Mouse (Mus musculus) midbrain, embryonic 14.5 days (tissue): ENCODE results near the gene Pfn4. TPM values are rescaled to one million over a fixed set of nuclear protein-coding genes. Genes with fewer than 3 reads are reported as not detected.
A peak's percentile ranks its signal among the peaks of the same experiment; 100 is the strongest.

Experiments used
- ATAC-seq: fragments of 200-750 bp; cut with Nextera tagmentation; 2 replicates; pipeline ENCODE4 v1.8.0; 2017; ENCODE audit warnings: moderate number of reproducible peaks, moderate library complexity; ENCODE audit not compliant: low FRiP score, low TSS enrichment
- DNase-seq: peaks from one replicate; pipeline ENCODE4 v3.0.0-alpha.2; 2015
- H3K27ac ChIP-seq: fragments of 300-500 bp; sonication (generic); replicated peaks from 2 replicates; pipeline ENCODE4 v1.5.1; 2014; ENCODE audit warnings: mild to moderate bottlenecking, low read depth, low read length, moderate library complexity
- H3K27me3 ChIP-seq: fragments of 300-500 bp; sonication (generic); 2 replicates; pipeline ENCODE4 v1.6.1; 2014; ENCODE audit warnings: low read length, control low read depth, mixed read lengths; ENCODE audit not compliant: control insufficient read depth, insufficient read depth
- H3K36me3 ChIP-seq: fragments of 300-500 bp; sonication (generic); 2 replicates; pipeline ENCODE4 v1.6.1; 2014; ENCODE audit warnings: low read length, control low read depth; ENCODE audit not compliant: control insufficient read depth, insufficient read depth
- H3K4me1 ChIP-seq: fragments of 300-500 bp; sonication (generic); 2 replicates; pipeline ENCODE4 v1.6.1; 2014; ENCODE audit warnings: mild to moderate bottlenecking, antibody characterized with exemption, low read length, control low read depth; ENCODE audit not compliant: control insufficient read depth, insufficient read depth
- H3K4me2 ChIP-seq: fragments of 300-500 bp; sonication (generic); 2 replicates; pipeline ENCODE4 v1.6.1; 2014; ENCODE audit warnings: mild to moderate bottlenecking, low read length, moderate library complexity
- H3K4me3 ChIP-seq: fragments of 300-500 bp; sonication (generic); replicated peaks from 2 replicates; pipeline ENCODE4 v1.5.1; 2014; ENCODE audit warnings: low read depth, low read length
- H3K9ac ChIP-seq: fragments of 300-500 bp; sonication (generic); replicated peaks from 2 replicates; pipeline ENCODE4 v1.6.1; 2014; ENCODE audit warnings: mild to moderate bottlenecking, low read length, moderate library complexity
- H3K9me3 ChIP-seq: fragments of 300-500 bp; sonication (generic); 2 replicates; pipeline ENCODE4 v1.6.1; 2016; ENCODE audit warnings: low read length, control low read depth, mixed read lengths; ENCODE audit not compliant: control insufficient read depth
- WGBS: fragments of 180-500 bp; shearing (Covaris S2); extraction: QIAGEN DNeasy Blood & Tissue Kit; methylation state at CpG from one replicate; pipeline ENCODE4 v1.1.7; 2014; 5-methylcytosine and 5-hydroxymethylcytosine counted together
- polyA plus RNA-seq: library from polyadenylated mRNA; unstranded; fragments of >200 nt; fragmentation: Nextera tagmentation; extraction: Ambion mirVana; gene quantifications from 2 replicates; pipeline ENCODE4 v1.2.1, GENCODE M21; 2014

Pfn4 gene
- 13.4 and 16.6 TPM in 2 replicates for polyA plus RNA-seq

DNA sequence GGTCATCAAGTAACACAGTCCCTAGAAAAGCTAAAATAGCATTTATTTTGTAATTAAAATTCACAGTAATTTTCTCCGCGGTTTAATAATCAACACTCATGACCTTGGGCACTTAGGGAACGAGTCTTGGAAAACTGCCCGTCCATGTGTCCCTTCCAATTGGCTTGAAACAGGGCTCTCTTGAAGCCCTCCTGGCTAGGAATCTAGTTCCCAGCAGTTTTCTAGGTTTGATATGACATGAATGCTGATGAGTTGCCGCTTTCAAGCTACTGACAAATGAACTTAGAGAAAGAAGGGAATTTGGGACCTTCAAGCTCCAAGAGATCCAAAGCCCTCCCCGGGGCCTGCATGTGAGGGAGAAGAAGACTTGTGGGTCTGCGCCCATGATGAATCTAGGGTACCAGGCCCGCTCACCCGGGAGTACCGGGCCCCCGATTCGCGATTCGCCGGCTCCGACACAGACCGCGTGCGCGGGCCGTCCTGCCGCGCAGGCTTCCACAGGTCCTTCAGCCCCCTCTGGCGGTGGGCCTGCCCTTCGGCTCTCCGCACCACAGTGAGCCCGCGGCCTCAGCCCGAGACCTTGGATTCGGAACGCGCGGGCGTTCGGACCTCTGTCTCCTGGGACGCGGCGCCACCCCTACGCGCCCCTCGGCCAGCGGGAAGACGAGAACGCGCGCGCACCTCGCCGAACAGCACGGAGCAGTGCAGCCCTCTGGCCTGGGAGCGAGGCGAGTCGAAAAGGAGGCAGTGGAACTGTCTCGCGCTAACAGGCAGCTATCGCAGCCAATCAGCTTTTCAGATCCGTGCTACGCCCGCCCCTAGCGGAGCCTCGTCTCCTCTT lies at the start of gene Pfn4, which contains the start of gene Fam228b:
TSS of gene Pfn4 (plus strand) at position 531 of the 841 bp plus-strand sequence.
TSS of gene Fam228b (minus strand) at position 776 of the 841 bp plus-strand sequence.
- ATAC-seq, result peak; percentile 99
- peak within 1 kb of the TSS; percentile 96 for H3K27ac ChIP-seq
- 2% methylated on average over 61 of the region's 61 CpGs for WGBS
- H3K27me3 ChIP-seq, result no peaks in the 10 kb centered on the region
- no peaks in the 10 kb centered on the region for H3K36me3 ChIP-seq
- H3K4me1 ChIP-seq, result peaks cover 6% of the 10 kb centered on the region; the same call in 1 of the 2 replicates
- peak within 1 kb of the TSS; percentile 65 for H3K4me2 ChIP-seq
- H3K9ac ChIP-seq, result peak within 1 kb of the TSS; percentile 90
- peak within 1 kb of the TSS; percentile 60 for H3K4me3 ChIP-seq
- H3K9me3 ChIP-seq, result no peaks in the 10 kb centered on the region
- DNase-seq, result peak; percentile 97

DNA sequence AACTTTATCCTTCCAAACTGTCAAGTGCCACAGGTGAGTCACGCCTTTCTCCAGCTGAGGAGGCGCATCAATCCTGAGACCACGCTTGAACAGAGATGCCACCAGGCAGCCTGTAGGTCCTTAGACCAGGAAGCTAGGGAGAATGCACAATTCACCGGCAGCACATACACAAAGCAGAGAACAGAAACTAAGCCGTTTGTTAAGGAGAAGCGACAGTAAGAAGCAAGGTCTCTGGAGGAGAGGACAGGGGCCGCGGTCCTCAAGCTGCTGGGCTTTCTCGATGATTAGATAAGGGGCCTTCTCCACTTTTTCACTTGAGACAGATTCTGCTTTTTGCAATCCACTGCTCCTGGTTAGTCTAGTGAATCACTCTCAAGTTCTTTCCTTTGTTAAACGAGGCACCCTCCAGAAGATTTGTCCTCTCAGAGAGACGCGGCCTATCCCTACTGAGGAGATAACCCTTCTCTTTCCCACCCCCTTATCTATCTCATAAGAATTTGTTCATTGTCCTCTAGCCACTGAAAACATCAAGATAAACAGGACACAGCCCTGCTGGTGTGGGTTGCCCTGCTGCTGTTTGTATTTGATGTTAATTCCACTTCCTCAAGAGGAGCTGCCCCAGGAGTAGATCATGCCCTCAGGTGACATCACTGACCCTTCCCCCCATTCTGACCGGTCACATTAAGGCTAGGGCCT lies 49.6 kb upstream of the Pfn4 start:
- Histone ChIP-seq H3K9me3 (no peaks in the 10 kb centered on the region), H3K27me3 (no peaks in the 10 kb centered on the region), H3K27ac (no peak overlapping the region), H3K36me3 (peaks cover 3% of the 10 kb centered on the region; the same call in 1 of the 2 replicates), H3K4me3 (no peak overlapping the region), H3K4me2 (no peak overlapping the region), H3K9ac (no peak overlapping the region), H3K4me1 (no peaks in the 10 kb centered on the region)
- DNase-seq, result no peak
- 87% methylated on average over 13 of the region's 13 CpGs for WGBS
- ATAC-seq, result no peak

DNA sequence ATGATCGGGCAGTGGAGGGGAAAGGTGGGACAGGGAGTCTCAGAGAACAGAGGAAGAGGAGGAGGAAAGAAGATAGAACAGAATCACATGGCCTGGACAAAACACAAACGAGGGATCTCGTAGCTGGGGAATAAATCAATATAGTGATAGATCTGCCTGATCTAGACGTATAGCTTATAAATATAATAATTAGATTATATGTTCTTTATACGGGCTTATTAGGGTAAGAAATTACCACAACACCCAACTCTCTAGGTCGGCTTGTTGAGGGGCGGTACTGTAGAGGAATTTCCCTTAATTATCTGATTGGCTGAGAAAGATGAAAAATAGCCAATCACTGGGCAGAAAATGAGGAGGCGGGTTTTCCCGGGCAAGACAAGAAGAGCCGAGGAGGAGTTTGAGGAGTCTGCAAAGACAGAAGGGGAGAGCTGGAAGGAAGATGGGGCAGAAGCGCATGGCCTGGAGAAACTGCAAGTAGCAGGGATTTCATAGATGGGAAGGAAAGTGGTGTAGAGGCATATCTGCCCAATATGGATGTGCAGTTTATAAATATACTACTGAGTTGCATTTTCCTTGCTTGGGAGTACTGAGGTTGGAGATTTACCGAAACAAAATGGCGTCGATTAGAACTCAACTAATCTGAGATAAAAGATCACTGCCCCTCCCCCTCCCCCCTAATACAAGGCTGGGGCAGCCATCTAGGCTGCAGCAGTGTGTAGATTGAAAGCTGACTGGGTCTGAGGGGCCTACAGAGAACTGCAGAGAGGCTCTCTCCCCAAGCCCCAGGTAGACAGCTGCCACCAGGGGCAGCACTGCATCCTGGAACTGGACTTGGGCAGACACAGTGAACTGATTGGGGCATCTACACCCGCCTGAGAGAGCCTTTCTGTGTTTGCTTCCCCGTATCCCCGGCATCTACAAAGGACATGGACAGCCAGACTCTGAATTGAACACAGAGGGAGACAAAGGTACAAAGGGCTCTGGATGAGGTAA lies 48.8 kb upstream of the Pfn4 start:
- no peak for DNase-seq
- Histone ChIP-seq H3K4me2 (no peak overlapping the region), H3K4me3 (no peak overlapping the region), H3K9ac (no peak overlapping the region), H3K27ac (no peak overlapping the region), H3K9me3 (no peaks in the 10 kb centered on the region), H3K36me3 (no peaks in the 10 kb centered on the region), H3K4me1 (no peaks in the 10 kb centered on the region), H3K27me3 (no peaks in the 10 kb centered on the region)
- no peak for ATAC-seq
- WGBS, result 77% methylated on average over 17 of the region's 17 CpGs

DNA sequence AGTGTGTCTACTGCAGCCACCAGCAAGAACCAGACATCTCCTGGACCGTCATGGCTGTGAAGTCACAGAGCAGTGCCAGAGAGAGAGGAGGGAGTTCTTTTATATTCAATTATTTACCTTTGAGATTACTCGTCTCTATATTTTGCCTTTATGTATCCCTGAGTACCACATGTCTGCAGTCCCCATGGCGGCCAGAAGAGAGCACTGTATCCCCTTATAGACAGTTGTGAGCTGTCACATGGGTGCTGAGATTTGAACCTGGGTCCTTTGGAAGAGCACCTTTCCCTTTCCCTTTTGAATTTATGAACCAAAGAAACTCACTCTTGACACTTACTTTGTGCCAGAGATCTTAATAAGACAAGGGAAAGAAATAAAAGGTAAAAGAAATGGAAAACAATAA lies 39.7 kb upstream of the Pfn4 start:
- no peaks in the 10 kb centered on the region for H3K27me3 ChIP-seq
- H3K4me3 ChIP-seq, result no peak overlapping the region
- no peak for DNase-seq
- ATAC-seq, result no peak
- no peak overlapping the region for H3K9ac ChIP-seq
- no peak overlapping the region for H3K27ac ChIP-seq
- H3K36me3 ChIP-seq, result no peaks in the 10 kb centered on the region
- WGBS, result 90% methylated on average over 3 of the region's 3 CpGs
- H3K4me2 ChIP-seq, result no peak overlapping the region
- H3K9me3 ChIP-seq, result no peaks in the 10 kb centered on the region
- H3K4me1 ChIP-seq, result no peaks in the 10 kb centered on the region

DNA sequence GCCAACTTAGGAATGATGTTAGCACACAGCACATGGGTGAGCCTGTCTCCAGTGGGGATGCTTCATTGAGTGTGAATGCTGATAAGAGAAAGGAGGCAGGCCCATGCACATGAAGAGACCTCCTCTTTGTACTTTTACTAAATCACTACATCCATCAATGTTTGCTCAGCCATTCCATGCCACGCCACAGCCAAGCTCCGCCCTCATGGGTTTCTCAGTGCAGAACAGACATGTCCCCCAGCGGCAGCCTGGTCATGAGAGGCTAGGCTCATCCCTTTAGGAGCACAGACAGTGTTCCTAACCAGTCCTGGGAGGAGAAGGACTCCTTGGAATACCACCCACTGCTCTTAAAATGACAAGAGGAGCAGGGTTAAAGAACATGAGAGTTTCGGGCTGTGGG lies 37.2 kb upstream of the Pfn4 start:
- H3K4me1 ChIP-seq, result no peaks in the 10 kb centered on the region
- H3K27me3 ChIP-seq, result no peaks in the 10 kb centered on the region
- H3K9me3 ChIP-seq, result no peaks in the 10 kb centered on the region
- H3K4me3 ChIP-seq, result no peak overlapping the region
- H3K9ac ChIP-seq, result no peak overlapping the region
- no peaks in the 10 kb centered on the region for H3K36me3 ChIP-seq
- H3K27ac ChIP-seq, result no peak overlapping the region
- no peak for ATAC-seq
- WGBS, result 81% methylated on average over 4 of the region's 4 CpGs
- H3K4me2 ChIP-seq, result no peak overlapping the region
- DNase-seq, result no peak

DNA sequence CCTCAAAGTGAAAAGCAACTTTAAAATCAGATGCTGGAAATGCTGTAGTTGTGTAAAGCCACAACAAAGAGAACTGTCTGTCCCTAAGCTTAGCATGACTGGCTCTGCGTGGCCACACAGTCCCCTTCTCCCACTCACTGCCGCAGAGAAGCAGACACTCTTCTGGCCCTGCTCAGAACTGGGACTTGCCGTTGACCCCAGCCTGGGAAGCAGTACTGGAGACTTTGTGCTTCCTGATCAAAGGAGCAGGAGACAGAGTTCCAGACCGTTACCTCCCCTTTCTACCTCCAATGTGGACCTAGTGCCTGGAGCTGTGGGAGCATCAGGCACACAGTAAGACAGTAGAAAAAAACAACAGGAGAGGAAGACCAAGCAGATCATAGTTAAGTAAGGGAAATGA lies 36.5 kb upstream of the Pfn4 start:
- 62% methylated on average over 4 of the region's 4 CpGs for WGBS
- Histone ChIP-seq H3K27me3 (no peaks in the 10 kb centered on the region), H3K4me1 (no peaks in the 10 kb centered on the region), H3K4me2 (no peak overlapping the region), H3K9ac (no peak overlapping the region), H3K36me3 (no peaks in the 10 kb centered on the region), H3K27ac (no peak overlapping the region), H3K9me3 (no peaks in the 10 kb centered on the region), H3K4me3 (no peak overlapping the region)
- ATAC-seq (no peak), DNase-seq (no peak)

DNA sequence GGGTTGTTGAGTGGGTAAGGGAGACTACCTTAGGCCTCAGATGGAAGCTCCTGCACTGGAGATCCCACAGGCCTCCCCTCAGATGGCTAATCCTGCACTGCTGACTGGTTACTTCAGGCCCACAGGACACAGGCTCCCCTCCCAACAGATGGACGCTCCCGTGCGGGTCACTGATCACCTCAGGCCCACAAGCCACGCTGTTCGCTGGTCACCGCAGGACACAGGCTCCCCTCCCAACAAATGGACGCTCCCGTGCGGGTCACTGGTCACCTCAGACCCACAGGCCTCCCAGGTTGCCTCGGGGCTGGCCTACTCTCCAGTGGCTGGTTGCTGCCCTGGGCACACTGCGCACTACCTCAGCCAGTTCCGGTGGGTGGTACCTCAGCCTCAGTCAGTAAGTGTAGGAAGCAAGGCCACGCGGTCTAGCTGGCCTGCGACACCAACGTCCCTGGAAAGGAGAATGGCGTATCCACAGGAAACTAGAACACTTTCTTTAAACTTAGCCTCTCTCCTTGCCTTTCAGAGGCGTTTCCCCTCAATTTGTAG lies 30.7 kb upstream of the Pfn4 start, which contains the start of gene Fam228a:
TSS of gene Fam228a (minus strand) at position 400 of the 546 bp plus-strand sequence.
- ATAC-seq (no peak), DNase-seq (no peak)
- H3K4me1 ChIP-seq, result no peaks in the 10 kb centered on the region
- no peaks in the 10 kb centered on the region for H3K9me3 ChIP-seq
- no peaks in the 10 kb centered on the region for H3K27me3 ChIP-seq
- H3K4me3 ChIP-seq, result no peak within 1 kb of the TSS
- H3K36me3 ChIP-seq, result no peaks in the 10 kb centered on the region
- WGBS, result 87% methylated on average over 18 of the region's 18 CpGs
- no peak within 1 kb of the TSS for H3K9ac ChIP-seq
- no peak within 1 kb of the TSS for H3K27ac ChIP-seq
- H3K4me2 ChIP-seq, result no peak within 1 kb of the TSS

DNA sequence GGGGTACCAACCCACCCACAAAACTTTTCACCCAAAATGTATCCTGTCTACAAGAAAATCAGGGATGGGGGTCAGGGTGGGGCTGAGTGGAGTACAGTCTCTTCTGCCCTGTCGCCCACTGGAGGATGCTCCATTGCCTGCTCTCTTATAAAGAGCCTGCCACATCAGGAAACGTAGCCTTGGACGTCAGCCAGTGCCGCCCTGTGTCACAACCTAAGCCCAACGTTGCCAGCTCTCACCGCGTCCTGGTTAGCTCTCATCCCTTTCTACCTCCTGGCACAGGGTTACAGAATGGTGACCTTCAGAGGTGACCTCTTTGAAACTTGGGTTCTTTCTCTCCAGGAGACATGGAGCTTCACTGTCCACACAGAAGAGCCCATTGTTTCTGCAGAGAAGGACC lies 28.0 kb upstream of the Pfn4 start:
- DNase-seq (no peak), ATAC-seq (no peak)
- H3K4me2 ChIP-seq, result no peak overlapping the region
- no peaks in the 10 kb centered on the region for H3K9me3 ChIP-seq
- no peaks in the 10 kb centered on the region for H3K27me3 ChIP-seq
- H3K36me3 ChIP-seq, result no peaks in the 10 kb centered on the region
- no peak overlapping the region for H3K9ac ChIP-seq
- WGBS, result 83% methylated on average over 7 of the region's 7 CpGs
- H3K4me1 ChIP-seq, result no peaks in the 10 kb centered on the region
- H3K4me3 ChIP-seq, result no peak overlapping the region
- no peak overlapping the region for H3K27ac ChIP-seq
